Mouse (Mus musculus) MEL (cell line): ENCODE measurements around the gene Slc7a11. TPM values are rescaled to one million over a fixed set of nuclear protein-coding genes. Genes with fewer than 3 reads are reported as not detected.

ENCODE experiments used
- DNase-seq: peaks from one replicate; pipeline ENCODE4 v3.0.0; 2011; ENCODE audit warnings: low read depth, low spot score
- H3K27ac ChIP-seq: 2 replicates; pipeline ENCODE4 v1.5.1; 2012; ENCODE audit warnings: low read depth, mild to moderate bottlenecking, control low read depth, low read length, moderate library complexity; ENCODE audit not compliant: control insufficient read depth
- H3K27me3 ChIP-seq, 2 experiments: fragments of 150-350 bp in 1 of 2; sonication (generic) in 1 of 2; 2 replicates each; pipeline ENCODE4 v1.6.1; 2012; ENCODE audit warnings: low read length in 2 of 2, mild to moderate bottlenecking in 2 of 2, improper control_type of control experiment in 1 of 2, moderate library complexity in 1 of 2; ENCODE audit not compliant: insufficient read depth in 2 of 2, control insufficient read depth in 1 of 2
- H3K36me3 ChIP-seq, 2 experiments: 2 replicates each; pipeline ENCODE4 v1.6.1; 2012 to 2014; ENCODE audit warnings: low read length in 2 of 2, improper control_type of control experiment in 1 of 2, inconsistent platforms in 1 of 2, mild to moderate bottlenecking in 1 of 2; ENCODE audit not compliant: insufficient read depth in 2 of 2, control insufficient read depth in 1 of 2
- H3K4me1 ChIP-seq, 2 experiments: fragments of 150-350 bp in 1 of 2; sonication (generic) in 1 of 2; 2 replicates each; pipeline ENCODE4 v1.6.1; 2012; ENCODE audit warnings: low read length in 2 of 2, improper control_type of control experiment in 1 of 2, mild to moderate bottlenecking in 1 of 2; ENCODE audit not compliant: insufficient read depth in 2 of 2, control insufficient read depth in 1 of 2
- H3K4me3 ChIP-seq, 2 experiments: fragments of 150-350 bp in 1 of 2; sonication (generic) in 1 of 2; 2 replicates each; pipeline ENCODE4 v1.5.1; 2012; ENCODE audit warnings: low read depth in 2 of 2, low read length in 2 of 2, mild to moderate bottlenecking in 2 of 2, moderate library complexity in 2 of 2, control low read depth in 1 of 2, improper control_type of control experiment in 1 of 2; ENCODE audit not compliant: control insufficient read depth in 1 of 2, insufficient read depth in 1 of 2
- H3K79me2 ChIP-seq: 2 replicates; pipeline ENCODE4 v1.6.1; 2012; ENCODE audit warnings: mild to moderate bottlenecking, low read length, moderate library complexity; ENCODE audit not compliant: control insufficient read depth, poor library complexity, insufficient read depth
- H3K9ac ChIP-seq: 2 replicates; pipeline ENCODE4 v1.6.1; 2012; ENCODE audit warnings: low read depth, mild to moderate bottlenecking, control low read depth, low read length, moderate library complexity; ENCODE audit not compliant: control insufficient read depth, poor library complexity, severe bottlenecking
- H3K9me3 ChIP-seq: fragments of 150-350 bp; sonication (generic); replicated peaks from 2 replicates; pipeline ENCODE4 v1.6.1; 2012; ENCODE audit warnings: mild to moderate bottlenecking, low read length, improper control_type of control experiment, moderate library complexity; ENCODE audit not compliant: insufficient read depth
- BHLHE40 ChIP-seq: IDR thresholded peaks from 2 replicates; pipeline ENCODE4 v1.6.1; 2012; ENCODE audit warnings: low read depth, mild to moderate bottlenecking, inconsistent platforms, low read length, improper control_type of control experiment, borderline replicate concordance
- CHD1 ChIP-seq: IDR thresholded peaks from 2 replicates; pipeline ENCODE4 v1.6.1; 2012; ENCODE audit warnings: low read depth, mild to moderate bottlenecking, inconsistent platforms, low read length, improper control_type of control experiment
- CHD2 ChIP-seq: IDR thresholded peaks from 2 replicates; pipeline ENCODE4 v1.6.1; 2011; ENCODE audit warnings: low read length, improper control_type of control experiment
- CTCF ChIP-seq, 3 experiments: IDR thresholded peaks in 2 of 3; conservative IDR thresholded peaks in 1 of 3; 2 replicates each; pipeline ENCODE4 v1.5.1; 2011 to 2012; ENCODE audit warnings: low read length in 3 of 3, low read depth in 2 of 3, mild to moderate bottlenecking in 2 of 3, improper control_type of control experiment in 1 of 3, inconsistent platforms in 1 of 3, mixed read lengths in 1 of 3, moderate library complexity in 1 of 3; ENCODE audit not compliant: control insufficient read depth in 1 of 3, insufficient read depth in 1 of 3, poor library complexity in 1 of 3, severe bottlenecking in 1 of 3
- E2F4 ChIP-seq: IDR thresholded peaks from 2 replicates; pipeline ENCODE4 v1.6.1; 2011; ENCODE audit warnings: low read depth, low read length, improper control_type of control experiment, borderline replicate concordance
- ELF1 ChIP-seq: IDR thresholded peaks from 2 replicates; pipeline ENCODE4 v1.6.1; 2014; ENCODE audit warnings: low read depth, mild to moderate bottlenecking, inconsistent platforms, low read length, improper control_type of control experiment, moderate library complexity
- EP300 ChIP-seq, 2 experiments: IDR thresholded peaks; 2 replicates each; pipeline ENCODE4 v1.6.1; 2011; ENCODE audit warnings: improper control_type of control experiment in 2 of 2, low read length in 2 of 2, low read depth in 1 of 2, mild to moderate bottlenecking in 1 of 2
- ETS1 ChIP-seq: IDR thresholded peaks from 2 replicates; pipeline ENCODE4 v1.6.1; 2012; ENCODE audit warnings: low read depth, mild to moderate bottlenecking, inconsistent platforms, low read length, improper control_type of control experiment, moderate library complexity
- GABPA ChIP-seq: IDR thresholded peaks from 2 replicates; pipeline ENCODE4 v1.6.1; 2012; ENCODE audit warnings: low read depth, mild to moderate bottlenecking, inconsistent platforms, low read length, improper control_type of control experiment, moderate library complexity
- HCFC1 ChIP-seq: IDR thresholded peaks from 2 replicates; pipeline ENCODE4 v1.6.1; 2012; ENCODE audit warnings: low read depth, mild to moderate bottlenecking, inconsistent platforms, low read length, improper control_type of control experiment, moderate library complexity
- JUND ChIP-seq: IDR thresholded peaks from 2 replicates; pipeline ENCODE4 v1.6.1; 2011; ENCODE audit warnings: low read depth, mild to moderate bottlenecking, improper control_type of control experiment, low read length
- KAT2A ChIP-seq: conservative IDR thresholded peaks from 2 replicates; pipeline ENCODE4 v1.6.1; 2012; ENCODE audit warnings: low read depth, low read length, improper control_type of control experiment, inconsistent platforms
- MAFK ChIP-seq: IDR thresholded peaks from 2 replicates; pipeline ENCODE4 v1.6.1; 2011; ENCODE audit warnings: low read depth, mild to moderate bottlenecking, low read length, improper control_type of control experiment, borderline replicate concordance
- MAX ChIP-seq: IDR thresholded peaks from 2 replicates; pipeline ENCODE4 v1.6.1; 2011; ENCODE audit warnings: low read length, improper control_type of control experiment
- MAZ ChIP-seq: IDR thresholded peaks from 2 replicates; pipeline ENCODE4 v1.6.1; 2012; ENCODE audit warnings: low read depth, mild to moderate bottlenecking, inconsistent platforms, low read length, improper control_type of control experiment
- MEF2A ChIP-seq: IDR thresholded peaks from 2 replicates; pipeline ENCODE4 v1.6.1; 2014; ENCODE audit warnings: low read depth, mild to moderate bottlenecking, inconsistent platforms, low read length, improper control_type of control experiment; ENCODE audit not compliant: poor library complexity, insufficient replicate concordance, severe bottlenecking; ENCODE audit errors: extremely low read depth
- MXI1 ChIP-seq: IDR thresholded peaks from 2 replicates; pipeline ENCODE4 v1.6.1; 2011; ENCODE audit warnings: mild to moderate bottlenecking, low read depth, low read length, improper control_type of control experiment
- MYB ChIP-seq: IDR thresholded peaks from 2 replicates; pipeline ENCODE4 v1.6.1; 2011; ENCODE audit warnings: mild to moderate bottlenecking, low read depth, low read length, improper control_type of control experiment
- MYC ChIP-seq: IDR thresholded peaks from 2 replicates; pipeline ENCODE4 v1.6.1; 2011; ENCODE audit warnings: low read depth, mild to moderate bottlenecking, low read length, improper control_type of control experiment, moderate library complexity
- NELFE ChIP-seq: IDR thresholded peaks from 2 replicates; pipeline ENCODE4 v1.6.1; 2011; ENCODE audit warnings: low read depth, low read length, improper control_type of control experiment
- NRF1 ChIP-seq: IDR thresholded peaks from 2 replicates; pipeline ENCODE4 v1.6.1; 2014; ENCODE audit warnings: low read depth, mild to moderate bottlenecking, inconsistent platforms, low read length, improper control_type of control experiment, moderate library complexity; ENCODE audit not compliant: poor library complexity, insufficient read depth, severe bottlenecking
- POLR2A ChIP-seq, 2 experiments: IDR thresholded peaks; 2 replicates each; pipeline ENCODE4 v1.6.1; 2011 to 2012; ENCODE audit warnings: low read length in 2 of 2, mild to moderate bottlenecking in 2 of 2, control low read depth in 1 of 2, improper control_type of control experiment in 1 of 2, low read depth in 1 of 2, moderate library complexity in 1 of 2; ENCODE audit not compliant: control insufficient read depth in 1 of 2, insufficient read depth in 1 of 2, poor library complexity in 1 of 2
- POLR2AphosphoS2 ChIP-seq: IDR thresholded peaks from 2 replicates; pipeline ENCODE4 v1.6.1; 2011; ENCODE audit warnings: low read length, improper control_type of control experiment
- RAD21 ChIP-seq: IDR thresholded peaks from 2 replicates; pipeline ENCODE4 v1.6.1; 2011; ENCODE audit warnings: mild to moderate bottlenecking, low read depth, low read length, improper control_type of control experiment
- RCOR1 ChIP-seq: IDR thresholded peaks from 2 replicates; pipeline ENCODE4 v1.6.1; 2012; ENCODE audit warnings: low read depth, mild to moderate bottlenecking, inconsistent platforms, low read length, improper control_type of control experiment
- SIN3A ChIP-seq: IDR thresholded peaks from 2 replicates; pipeline ENCODE4 v1.6.1; 2012; ENCODE audit warnings: low read length, improper control_type of control experiment, inconsistent platforms
- SMC3 ChIP-seq: IDR thresholded peaks from 2 replicates; pipeline ENCODE4 v1.6.1; 2011; ENCODE audit warnings: low read depth, low read length, improper control_type of control experiment
- TBP ChIP-seq: IDR thresholded peaks from 2 replicates; pipeline ENCODE4 v1.8.0; 2011; ENCODE audit warnings: low read depth, low read length, improper control_type of control experiment
- TCF12 ChIP-seq: IDR thresholded peaks from 2 replicates; pipeline ENCODE4 v1.6.1; 2014; ENCODE audit warnings: low read depth, mild to moderate bottlenecking, inconsistent platforms, low read length, improper control_type of control experiment, moderate library complexity
- UBTF ChIP-seq: IDR thresholded peaks from 2 replicates; pipeline ENCODE4 v1.6.1; 2012; ENCODE audit warnings: low read depth, mild to moderate bottlenecking, inconsistent platforms, low read length, improper control_type of control experiment, moderate library complexity, borderline replicate concordance; ENCODE audit not compliant: insufficient read depth
- USF1 ChIP-seq: IDR thresholded peaks from 2 replicates; pipeline ENCODE4 v1.6.1; 2014; ENCODE audit warnings: low read depth, mild to moderate bottlenecking, inconsistent platforms, low read length, improper control_type of control experiment, moderate library complexity
- ZC3H11A ChIP-seq: IDR thresholded peaks from 2 replicates; pipeline ENCODE4 v1.6.1; 2012; ENCODE audit warnings: low read depth, mild to moderate bottlenecking, inconsistent platforms, low read length, improper control_type of control experiment
- ZKSCAN1 ChIP-seq: IDR thresholded peaks from 2 replicates; pipeline ENCODE4 v1.6.1; 2012; ENCODE audit warnings: low read depth, mild to moderate bottlenecking, inconsistent platforms, low read length, improper control_type of control experiment, moderate library complexity
- ZMIZ1 ChIP-seq: IDR thresholded peaks from 2 replicates; pipeline ENCODE4 v1.6.1; 2012; ENCODE audit warnings: low read depth, mild to moderate bottlenecking, inconsistent platforms, low read length, improper control_type of control experiment, moderate library complexity
- ZNF384 ChIP-seq: IDR thresholded peaks from 2 replicates; pipeline ENCODE4 v1.6.1; 2012; ENCODE audit warnings: low read depth, mild to moderate bottlenecking, inconsistent platforms, low read length, improper control_type of control experiment
- polyA plus RNA-seq, 2 experiments: library from polyadenylated mRNA; stranded (reverse) in 1 of 2; unstranded in 1 of 2; fragments of >175 nt in 1 of 2; fragments of >200 nt in 1 of 2; gene quantifications; 2 replicates each; pipeline versions ENCODE4 v1.2.1 to v1.2.4; 2012; ENCODE audit warnings: low replicate concordance in 2 of 2, low read depth in 1 of 2; ENCODE audit not compliant: insufficient read length in 2 of 2, insufficient read depth in 1 of 2, missing spikeins in 1 of 2
- total RNA-seq: library from RNA; depleted of rRNA; stranded (reverse); fragments of 300-350 nt; gene quantifications from 2 replicates; pipeline ENCODE4 v1.2.3, GENCODE M21; 2012; rRNA removed

Slc7a11 gene
- total RNA-seq (0.69 and 7.0 TPM in 2 replicates), polyA plus RNA-seq (1 to 10 TPM in 1 of 2 experiments, not detected in 1; 3.3 TPM)

DNA sequence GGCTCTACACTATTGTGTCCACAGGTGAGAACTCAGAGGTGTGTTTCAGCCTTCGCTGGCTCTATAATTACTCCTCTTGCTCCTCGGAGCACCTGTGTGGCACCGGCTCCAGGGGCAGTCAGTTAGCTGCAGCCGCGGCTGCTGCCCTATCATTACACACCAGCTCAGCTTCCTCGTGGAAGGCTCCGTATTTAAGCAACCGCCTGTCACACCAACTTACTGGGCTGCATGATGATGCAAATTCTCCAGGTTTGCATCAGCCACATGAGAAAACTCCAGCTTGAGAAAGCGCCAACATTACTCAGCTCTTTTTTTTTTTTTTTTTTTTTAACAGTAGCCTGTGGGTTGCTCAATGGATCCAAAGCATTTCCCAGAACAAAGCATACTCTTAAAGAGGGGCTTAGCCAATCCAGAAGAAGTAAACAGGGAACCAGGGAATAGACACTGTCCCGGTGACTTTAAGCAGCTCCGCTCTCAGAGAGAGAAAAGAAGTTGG is at the start of gene Slc7a11:
Gene Slc7a11 (minus strand): TSS at position 194 of the 496 bp plus-strand sequence.
- Histone ChIP-seq H3K27ac (peak within 1 kb of the TSS; percentile 85), H3K27me3 (peaks cover 0 to 2% of the 10 kb centered on the region in 2 experiments; a peak in 1 of 4 replicates), H3K9ac (peak within 1 kb of the TSS; percentile 82), H3K9me3 (no peaks in the 10 kb centered on the region), H3K4me3 (peak within 1 kb of the TSS; percentile 76 to 85), H3K79me2 (no peaks in the 10 kb centered on the region; the same call in 1 of the 2 replicates), H3K4me1 (peaks cover 5 to 15% of the 10 kb centered on the region in 2 experiments), H3K36me3 (peaks cover 0 to 27% of the 10 kb centered on the region in 2 experiments; a peak in 2 of 4 replicates)
- peak in 1 of 2 experiments; percentile 62; a peak in 2 of 4 replicates for TF ChIP-seq POLR2A (IDR thresholded peaks at IDR 0.05; ENCODE audit: control insufficient read depth in 1 of 2, insufficient read depth in 1 of 2, low read depth in 1 of 2, low read length in 2 of 2, poor library complexity in 1 of 2)
- TF ChIP-seq MYB = no peak
- TF ChIP-seq ZKSCAN1 = 0 out of 2 replicates have a peak, but pooled peaks have one; percentile 8
- no peak for TF ChIP-seq CHD2
- peak; percentile 88 for TF ChIP-seq SIN3A
- TF ChIP-seq RAD21 = no peak
- TF ChIP-seq CTCF (IDR thresholded peaks at IDR 0.05 in 2 of 3, conservative IDR thresholded peaks at IDR 0.05 in 1 of 3; ENCODE audit: control insufficient read depth in 1 of 3, insufficient read depth in 1 of 3, low read depth in 2 of 3, low read length in 3 of 3, poor library complexity in 1 of 3, severe bottlenecking in 1 of 3) = no peak
- TF ChIP-seq NRF1 = no peak
- peak; percentile 47; the same call in 1 of the 2 replicates for TF ChIP-seq POLR2AphosphoS2
- TF ChIP-seq JUND = peak; percentile 66; the same call in 1 of the 2 replicates
- peak; percentile 45; the same call in 1 of the 2 replicates for TF ChIP-seq E2F4
- no peak for TF ChIP-seq RCOR1
- no peak for TF ChIP-seq ZC3H11A
- peak; percentile 73; the same call in 1 of the 2 replicates for TF ChIP-seq MXI1
- peak; percentile 65 for TF ChIP-seq TCF12
- peak; percentile 90 for TF ChIP-seq MYC
- peak; percentile 82 for TF ChIP-seq MAX
- TF ChIP-seq ZMIZ1 = no peak
- TF ChIP-seq HCFC1 = peak; percentile 47; the same call in 1 of the 2 replicates
- TF ChIP-seq MEF2A = no peak
- no peak for TF ChIP-seq USF1
- TF ChIP-seq CHD1 = no peak; the same call in 1 of the 2 replicates
- TF ChIP-seq ELF1 = no peak
- TF ChIP-seq EP300 (IDR thresholded peaks at IDR 0.05; ENCODE audit: low read depth in 1 of 2, low read length in 2 of 2) = peak in 1 of 2 experiments; percentile 73; a peak in 2 of 4 replicates
- peak; percentile 96 for TF ChIP-seq ZNF384
- TF ChIP-seq BHLHE40 = 0 out of 2 replicates have a peak, but pooled peaks have one; percentile 11
- no peak for TF ChIP-seq MAZ
- peak; percentile 54; the same call in 1 of the 2 replicates for TF ChIP-seq NELFE
- TF ChIP-seq GABPA = peak; percentile 75; the same call in 1 of the 2 replicates
- TF ChIP-seq ETS1 = peak; percentile 96
- TF ChIP-seq UBTF = 0 out of 2 replicates have a peak, but pooled peaks have one; percentile 64
- peak; percentile 60; the same call in 1 of the 2 replicates for TF ChIP-seq KAT2A
- TF ChIP-seq MAFK = peak; percentile 70
- TF ChIP-seq SMC3 = 0 out of 2 replicates have a peak, but pooled peaks have one; percentile 8
- TF ChIP-seq TBP = peak; percentile 85
- DNase-seq = peak; percentile 92
